Mouse (Mus musculus): ENCODE results near the gene Ankrd27. TPM values are rescaled to one million over a fixed set of nuclear protein-coding genes. Genes with fewer than 3 reads are reported as not detected.
"Not testable (repeated sequence)": the region's sequence is repeated elsewhere in the genome, so short reads cannot be mapped to it uniquely, and the experiment has no call there.

Gene Ankrd27
- polyA plus RNA-seq, 1 experiment from 2014 or later = 12.4 TPM

- Histone ChIP-seq H3K79me2 (ENCODE audit: inconsistent target) (no peaks in the 10 kb centered on the region), H3K36me3 (ENCODE audit: inconsistent target) (no peaks in the 10 kb centered on the region), H3K27ac (no peak overlapping the region), H3K4me3 (ENCODE audit: inconsistent target) (no peak overlapping the region)
- 83% methylated on average over 1 of the region's 2 CpGs for WGBS (ENCODE audit: missing documents)
Measured at GRCm38 (mm10) chr7:35564067-35564865, 21.8 kb upstream of the Ankrd27 start.

DNA sequence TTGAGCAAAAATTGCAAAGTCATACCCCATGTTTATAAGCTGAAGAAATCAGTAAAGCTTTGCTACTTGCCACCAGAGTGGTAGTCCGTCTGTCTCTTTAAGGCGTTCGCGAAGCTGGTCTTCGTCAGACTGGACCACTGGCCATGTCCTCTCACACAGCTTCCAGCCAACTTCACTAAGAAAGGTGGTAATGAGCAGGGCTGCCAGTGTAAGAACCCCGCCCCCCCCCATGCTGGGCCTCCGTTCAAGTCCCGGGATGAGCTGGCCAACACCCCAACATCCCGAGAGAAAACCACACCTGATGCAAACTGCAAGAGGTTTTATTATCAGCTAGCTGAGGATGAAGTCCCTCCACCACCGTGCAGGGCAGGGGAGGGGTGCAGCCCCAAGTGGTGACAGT lies 21.2 kb upstream of the Ankrd27 start:
- not testable (repeated sequence) for H3K27ac ChIP-seq; H3K36me3 ChIP-seq (ENCODE audit: inconsistent target); H3K4me3 ChIP-seq (ENCODE audit: inconsistent target); H3K79me2 ChIP-seq (ENCODE audit: inconsistent target)
- 93% methylated on average over 4 of the region's 10 CpGs for WGBS (ENCODE audit: missing documents)

DNA sequence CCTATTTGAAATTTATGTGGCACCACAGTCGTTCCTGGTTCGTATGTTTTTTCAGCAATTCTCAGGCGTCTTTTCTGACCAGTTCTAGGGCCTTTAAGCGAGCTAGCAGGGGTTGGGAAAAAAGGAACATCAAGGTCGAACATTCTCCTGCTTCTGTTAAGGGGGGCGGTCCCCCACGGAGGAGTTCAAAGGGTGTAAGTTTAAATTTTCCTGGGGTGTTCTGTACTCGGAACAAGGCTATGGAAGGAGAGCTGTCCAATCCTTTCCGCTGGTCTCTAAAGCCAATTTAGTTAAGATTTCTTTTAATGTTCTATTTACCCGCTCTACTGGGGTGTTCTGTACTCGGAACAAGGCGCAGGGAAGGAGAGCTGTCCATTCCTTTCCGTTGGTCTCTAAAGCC lies 20.1 kb upstream of the Ankrd27 start:
- not testable (repeated sequence) for H3K36me3 ChIP-seq (ENCODE audit: inconsistent target); H3K79me2 ChIP-seq (ENCODE audit: inconsistent target); H3K4me3 ChIP-seq (ENCODE audit: inconsistent target); H3K27ac ChIP-seq
- WGBS (ENCODE audit: missing documents) = 89% methylated on average over 13 of the region's 13 CpGs

DNA sequence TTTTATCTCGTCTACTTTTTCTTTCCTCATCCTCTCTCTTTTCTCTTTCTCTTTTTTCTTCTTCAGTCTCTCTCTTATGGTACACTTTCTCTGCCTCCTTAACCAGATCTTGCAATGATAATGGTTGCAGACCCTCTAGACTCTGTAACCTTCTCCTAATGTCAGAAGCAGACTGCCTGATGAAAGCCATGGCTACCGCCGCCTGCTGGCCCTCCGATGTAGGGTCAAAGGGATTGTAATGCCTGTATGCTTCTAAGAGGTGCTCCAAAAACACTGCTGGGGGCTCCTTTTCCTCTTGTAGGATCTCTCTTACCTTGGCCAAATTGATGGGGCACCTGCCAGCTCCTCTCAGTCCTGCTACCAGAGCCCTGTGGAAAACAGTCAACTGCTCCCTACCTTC lies 16.3 kb upstream of the Ankrd27 start:
- H3K27ac ChIP-seq; H3K36me3 ChIP-seq (ENCODE audit: inconsistent target); H3K4me3 ChIP-seq (ENCODE audit: inconsistent target); H3K79me2 ChIP-seq (ENCODE audit: inconsistent target): not testable (repeated sequence)
- 81% methylated on average over 4 of the region's 4 CpGs for WGBS (ENCODE audit: missing documents)

DNA sequence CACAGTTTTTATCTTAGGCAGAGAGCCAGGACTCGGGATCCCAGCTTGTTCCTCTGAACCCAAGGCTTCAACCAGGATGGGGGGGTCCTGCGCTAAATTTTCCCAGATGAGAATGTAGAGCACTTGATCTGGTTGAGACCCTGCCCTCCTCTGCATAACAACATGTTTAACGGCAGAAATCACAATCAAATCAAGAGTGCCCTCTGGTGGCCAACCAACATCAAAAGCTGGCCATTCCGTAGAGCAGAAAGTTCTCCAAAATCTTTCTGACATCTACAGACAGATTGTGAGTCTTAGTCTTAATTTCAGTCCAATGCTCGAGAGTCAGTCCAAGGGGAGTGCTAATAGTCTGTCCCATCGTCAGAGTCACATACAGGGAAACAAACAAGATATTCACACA lies 15.2 kb upstream of the Ankrd27 start:
- H3K36me3 ChIP-seq (ENCODE audit: inconsistent target); H3K79me2 ChIP-seq (ENCODE audit: inconsistent target); H3K4me3 ChIP-seq (ENCODE audit: inconsistent target); H3K27ac ChIP-seq: not testable (repeated sequence)
- 26% methylated on average over 4 of the region's 6 CpGs for WGBS (ENCODE audit: missing documents)

- no peak overlapping the region for H3K4me3 ChIP-seq (ENCODE audit: inconsistent target)
- H3K27ac ChIP-seq = no peak overlapping the region
- 47% methylated on average over 4 of the region's 4 CpGs for WGBS (ENCODE audit: missing documents)
- no peaks in the 10 kb centered on the region for H3K36me3 ChIP-seq (ENCODE audit: inconsistent target)
- H3K79me2 ChIP-seq (ENCODE audit: inconsistent target) = no peaks in the 10 kb centered on the region
Measured at GRCm38 (mm10) chr7:35579849-35580248, 6.2 kb upstream of the Ankrd27 start.

GRCm38 (mm10) chr7:35582719-35583118 lies 3.3 kb upstream of the Ankrd27 start:
- H3K79me2 ChIP-seq (ENCODE audit: inconsistent target) = peaks cover 3% of the 10 kb centered on the region; the same call in 1 of the 2 replicates
- no peak overlapping the region for H3K27ac ChIP-seq
- H3K36me3 ChIP-seq (ENCODE audit: inconsistent target) = no peaks in the 10 kb centered on the region
- 71% methylated on average over 5 of the region's 5 CpGs for WGBS (ENCODE audit: missing documents)
- no peak overlapping the region for H3K4me3 ChIP-seq (ENCODE audit: inconsistent target)

- Histone ChIP-seq H3K79me2 (ENCODE audit: inconsistent target) (peaks cover 9% of the 10 kb centered on the region; the same call in 1 of the 2 replicates), H3K4me3 (ENCODE audit: inconsistent target) (no peak overlapping the region), H3K27ac (no peak overlapping the region), H3K36me3 (ENCODE audit: inconsistent target) (no peaks in the 10 kb centered on the region)
- 51% methylated on average over 11 of the region's 11 CpGs for WGBS (ENCODE audit: missing documents)
Measured at GRCm38 (mm10) chr7:35583476-35584025, 2.5 kb upstream of the Ankrd27 start.

- Histone ChIP-seq H3K4me3 (ENCODE audit: inconsistent target) (no peak overlapping the region), H3K36me3 (ENCODE audit: inconsistent target) (no peaks in the 10 kb centered on the region), H3K79me2 (ENCODE audit: inconsistent target) (peaks cover 16% of the 10 kb centered on the region; the same call in 1 of the 2 replicates), H3K27ac (no peak overlapping the region)
- 9% methylated on average over 36 of the region's 36 CpGs for WGBS (ENCODE audit: missing documents)
Measured at GRCm38 (mm10) chr7:35584068-35584785, 1.8 kb upstream of the Ankrd27 start.

GRCm38 (mm10) chr7:35584786-35585190 lies 1.3 kb upstream of the Ankrd27 start:
- peaks cover 16% of the 10 kb centered on the region; the same call in 1 of the 2 replicates for H3K79me2 ChIP-seq (ENCODE audit: inconsistent target)
- H3K36me3 ChIP-seq (ENCODE audit: inconsistent target) = no peaks in the 10 kb centered on the region
- WGBS (ENCODE audit: missing documents) = under 1% methylated on average over 42 of the region's 50 CpGs
- H3K27ac ChIP-seq = no peak overlapping the region
- H3K4me3 ChIP-seq (ENCODE audit: inconsistent target) = peak overlapping the region; percentile 70

DNA sequence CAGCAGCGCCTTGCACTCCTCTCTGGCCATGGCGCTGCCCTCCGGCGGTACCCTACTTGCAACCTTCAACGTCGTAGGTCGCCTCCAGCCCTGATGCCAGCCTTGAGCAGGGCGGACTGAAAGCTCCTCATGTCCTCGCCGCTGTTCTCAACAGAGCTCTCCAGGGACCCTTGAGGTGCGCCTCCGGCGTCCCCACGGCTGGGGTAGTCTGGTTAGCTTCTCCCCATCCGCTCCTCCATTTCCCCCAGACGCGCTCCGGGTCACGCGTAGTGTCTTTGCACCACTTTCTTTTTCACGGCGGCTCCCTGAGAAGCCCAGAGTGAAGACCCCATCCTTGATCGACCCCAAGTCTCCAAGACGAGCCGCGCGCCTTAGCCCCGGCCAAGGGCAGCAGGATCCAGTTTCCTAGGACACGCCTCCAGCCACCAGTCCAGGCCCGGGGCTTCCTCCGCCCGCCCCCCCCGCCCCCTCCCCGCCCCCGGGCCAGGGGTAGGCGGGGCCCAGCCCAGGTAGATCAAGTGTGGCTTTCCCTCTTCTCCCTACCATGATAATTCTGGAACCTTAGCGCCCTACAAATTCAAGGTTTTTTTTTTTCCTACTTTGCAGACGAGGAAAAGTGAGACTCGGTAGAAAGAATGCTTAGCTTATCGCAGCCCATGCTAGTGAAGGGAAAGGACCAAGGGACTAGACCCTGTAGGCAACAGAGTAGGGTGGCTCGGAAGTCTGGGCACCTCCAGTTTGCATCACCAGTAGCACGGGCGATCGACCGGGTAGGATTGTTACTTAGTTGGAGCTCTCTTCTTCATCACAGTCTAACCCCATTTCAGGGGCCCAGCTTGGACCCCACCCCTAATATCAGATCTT lies 621 bp upstream of the Ankrd27 start, which contains the start of gene Rgs9bp:
Gene Rgs9bp, minus strand, starts transcription at position 392 of the 864 bp plus-strand sequence.
- 2% methylated on average over 42 of the region's 45 CpGs for WGBS (ENCODE audit: missing documents)
- 0 out of 2 replicates have a peak within 1 kb of the TSS, but pooled peaks have one; percentile 28 for H3K27ac ChIP-seq

GRCm38 (mm10) chr7:35586906-35587445 lies 932 bp downstream of the Ankrd27 start:
- no peak overlapping the region for H3K27ac ChIP-seq
- WGBS (ENCODE audit: missing documents) = 51% methylated on average over 15 of the region's 15 CpGs

More for the DNA sequence above, 621 bp upstream of the Ankrd27 start, which contains the start of gene Rgs9bp:
- peaks cover 16% of the 10 kb centered on the region; the same call in 1 of the 2 replicates for H3K79me2 ChIP-seq (ENCODE audit: inconsistent target)
- peak within 1 kb of the TSS; percentile 70 for H3K4me3 ChIP-seq (ENCODE audit: inconsistent target)
- H3K36me3 ChIP-seq (ENCODE audit: inconsistent target) = no peaks in the 10 kb centered on the region

DNA sequence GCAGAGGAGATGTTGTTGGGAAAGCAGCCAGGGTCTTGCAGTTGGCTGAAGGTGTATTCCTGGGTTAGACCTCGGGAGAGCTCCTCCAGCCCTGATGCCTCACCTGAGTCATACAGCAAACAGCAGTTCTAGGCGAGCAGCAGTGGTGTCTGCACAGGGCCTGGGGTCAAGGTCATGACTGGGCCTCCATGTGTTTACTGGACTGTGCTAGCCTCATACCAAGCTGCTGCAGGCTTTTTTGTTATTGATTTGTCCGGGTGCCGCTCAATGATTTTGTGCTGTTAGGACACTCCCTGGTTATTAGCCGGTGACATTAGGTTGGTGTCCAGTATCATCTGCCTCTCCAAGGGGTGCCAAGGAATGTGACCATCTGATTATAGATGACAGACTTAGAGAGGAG lies 1.7 kb downstream of the Ankrd27 start:
- Histone ChIP-seq H3K27ac (no peak overlapping the region), H3K79me2 (ENCODE audit: inconsistent target) (peaks cover 16% of the 10 kb centered on the region; the same call in 1 of the 2 replicates), H3K4me3 (ENCODE audit: inconsistent target) (no peak overlapping the region), H3K36me3 (ENCODE audit: inconsistent target) (peaks cover 11% of the 10 kb centered on the region; the same call in 1 of the 2 replicates)
- 95% methylated on average over 4 of the region's 5 CpGs for WGBS (ENCODE audit: missing documents)

More at GRCm38 (mm10) chr7:35586906-35587445, 932 bp downstream of the Ankrd27 start:
- Histone ChIP-seq H3K79me2 (ENCODE audit: inconsistent target) (peaks cover 16% of the 10 kb centered on the region; the same call in 1 of the 2 replicates), H3K36me3 (ENCODE audit: inconsistent target) (peaks cover 4% of the 10 kb centered on the region; the same call in 1 of the 2 replicates), H3K4me3 (ENCODE audit: inconsistent target) (peak overlapping the region; percentile 70)
